Mouse (Mus musculus) stomach, embryonic 15.5 days (tissue): ENCODE data around the gene Adamts16. TPM values are rescaled to one million over a fixed set of nuclear protein-coding genes. Genes with fewer than 3 reads are reported as not detected.

ENCODE experiments used
- ATAC-seq: fragments of 200-750 bp; cut with Nextera tagmentation; 2 replicates; pipeline ENCODE4 v1.8.0; 2017; ENCODE audit warnings: low read depth, moderate number of reproducible peaks, moderate TSS enrichment; ENCODE audit not compliant: insufficient read depth, low FRiP score
- H3K27ac ChIP-seq: fragments of 300-500 bp; sonication (generic); 2 replicates; pipeline ENCODE4 v1.5.1; 2015; ENCODE audit warnings: mild to moderate bottlenecking, inconsistent platforms
- H3K27me3 ChIP-seq: fragments of 300-500 bp; sonication (generic); replicated peaks from 2 replicates; pipeline ENCODE4 v1.6.1; 2015; ENCODE audit warnings: inconsistent platforms
- H3K36me3 ChIP-seq: fragments of 300-500 bp; sonication (generic); 2 replicates; pipeline ENCODE4 v1.6.1; 2015; ENCODE audit warnings: inconsistent platforms
- H3K4me1 ChIP-seq: fragments of 300-500 bp; sonication (generic); 2 replicates; pipeline ENCODE4 v1.6.1; 2015; ENCODE audit warnings: inconsistent platforms
- H3K4me2 ChIP-seq: fragments of 300-500 bp; sonication (generic); 2 replicates; pipeline ENCODE4 v1.6.1; 2015; ENCODE audit warnings: mild to moderate bottlenecking, inconsistent platforms
- H3K4me3 ChIP-seq: fragments of 300-500 bp; sonication (generic); replicated peaks from 2 replicates; pipeline ENCODE4 v1.5.1; 2015; ENCODE audit warnings: inconsistent platforms
- H3K9ac ChIP-seq: fragments of 300-500 bp; sonication (generic); 2 replicates; pipeline ENCODE4 v1.6.1; 2015; ENCODE audit warnings: inconsistent platforms
- H3K9me3 ChIP-seq: fragments of 300-500 bp; sonication (generic); 2 replicates; pipeline ENCODE4 v1.6.1; 2016; ENCODE audit warnings: inconsistent platforms
- WGBS: fragments of 180-500 bp; shearing (Covaris S2); methylation state at CpG from one replicate; pipeline ENCODE4 v1.1.7; 2015; 5-methylcytosine and 5-hydroxymethylcytosine counted together
- polyA plus RNA-seq: library from polyadenylated mRNA; unstranded; fragments of >200 nt; fragmentation: Nextera tagmentation; extraction: Ambion mirVana; gene quantifications from 2 replicates; pipeline ENCODE4 v1.2.1, GENCODE M21; 2015

Adamts16 gene
- polyA plus RNA-seq, 1 experiment from 2014 or later: 2.6 TPM

- no peak overlapping the region for H3K4me3 ChIP-seq
- no peak overlapping the region; the same call in 1 of the 2 replicates for H3K27ac ChIP-seq
- H3K9me3 ChIP-seq: no peaks in the 10 kb centered on the region
- 83% methylated on average over 11 of the region's 11 CpGs for WGBS
- no peaks in the 10 kb centered on the region for H3K4me1 ChIP-seq
- no peak overlapping the region for H3K4me2 ChIP-seq
- H3K9ac ChIP-seq: no peak overlapping the region
- no peaks in the 10 kb centered on the region for H3K27me3 ChIP-seq
- H3K36me3 ChIP-seq: no peaks in the 10 kb centered on the region
- peak; percentile 90 for ATAC-seq
Observed at GRCm38 (mm10) chr13:70866971-70867625, 25.5 kb upstream of the Adamts16 start.

GRCm38 (mm10) chr13:70865867-70866266 is 24.3 kb upstream of the Adamts16 start:
- Histone ChIP-seq H3K27ac (no peak overlapping the region), H3K9me3 (no peaks in the 10 kb centered on the region), H3K27me3 (no peaks in the 10 kb centered on the region), H3K4me3 (no peak overlapping the region), H3K4me2 (no peak overlapping the region), H3K36me3 (no peaks in the 10 kb centered on the region), H3K4me1 (no peaks in the 10 kb centered on the region), H3K9ac (no peak overlapping the region)
- 83% methylated on average over 5 of the region's 5 CpGs for WGBS
- ATAC-seq: no peak

- no peaks in the 10 kb centered on the region for H3K27me3 ChIP-seq
- H3K9me3 ChIP-seq: no peaks in the 10 kb centered on the region
- no peak overlapping the region for H3K4me2 ChIP-seq
- 46% methylated on average over 8 of the region's 8 CpGs for WGBS
- H3K4me3 ChIP-seq: no peak overlapping the region
- no peak overlapping the region for H3K9ac ChIP-seq
- no peak overlapping the region for H3K27ac ChIP-seq
- ATAC-seq: no peak
- no peaks in the 10 kb centered on the region for H3K36me3 ChIP-seq
- H3K4me1 ChIP-seq: no peaks in the 10 kb centered on the region
Observed at GRCm38 (mm10) chr13:70862162-70862908, 20.7 kb upstream of the Adamts16 start.

GRCm38 (mm10) chr13:70853601-70854000 is 12.0 kb upstream of the Adamts16 start:
- Histone ChIP-seq H3K4me3 (no peak overlapping the region), H3K4me2 (no peak overlapping the region), H3K4me1 (no peaks in the 10 kb centered on the region), H3K27me3 (no peaks in the 10 kb centered on the region), H3K36me3 (no peaks in the 10 kb centered on the region), H3K27ac (no peak overlapping the region), H3K9ac (no peak overlapping the region), H3K9me3 (no peaks in the 10 kb centered on the region)
- ATAC-seq: no peak; the same call in 1 of the 2 replicates

GRCm38 (mm10) chr13:70846933-70847332 is 5.3 kb upstream of the Adamts16 start:
- Histone ChIP-seq H3K36me3 (no peaks in the 10 kb centered on the region), H3K4me3 (no peak overlapping the region), H3K9ac (no peak overlapping the region), H3K9me3 (no peaks in the 10 kb centered on the region), H3K4me1 (no peaks in the 10 kb centered on the region), H3K4me2 (no peak overlapping the region), H3K27ac (no peak overlapping the region), H3K27me3 (0 out of 2 replicates have a peak, but pooled peaks cover 5% of the 10 kb centered on the region)
- no peak for ATAC-seq
- WGBS: 41% methylated on average over 2 of the region's 2 CpGs

- no peak overlapping the region for H3K4me2 ChIP-seq
- peaks cover 18% of the 10 kb centered on the region for H3K27me3 ChIP-seq
- no peak for ATAC-seq
- no peak overlapping the region for H3K4me3 ChIP-seq
- H3K4me1 ChIP-seq: 0 out of 2 replicates have a peak, but pooled peaks cover 3% of the 10 kb centered on the region
- WGBS: 80% methylated on average over 7 of the region's 7 CpGs
- no peak overlapping the region for H3K9ac ChIP-seq
- H3K36me3 ChIP-seq: no peaks in the 10 kb centered on the region
- no peaks in the 10 kb centered on the region for H3K9me3 ChIP-seq
- H3K27ac ChIP-seq: no peak overlapping the region
Observed at GRCm38 (mm10) chr13:70845526-70845925, 3.9 kb upstream of the Adamts16 start.

GRCm38 (mm10) chr13:70842126-70842525 is 515 bp upstream of the Adamts16 start:
- ATAC-seq: no peak
- 50% methylated on average over 4 of the region's 4 CpGs for whole genome bisulfite sequencing
- H3K4me1 ChIP-seq: 0 out of 2 replicates have a peak, but pooled peaks cover 3% of the 10 kb centered on the region
- H3K9me3 ChIP-seq: no peaks in the 10 kb centered on the region
- 0 out of 2 replicates have a peak overlapping the region, but pooled peaks have one; percentile 64 for H3K4me2 ChIP-seq
- H3K27ac ChIP-seq: no peak overlapping the region
- H3K9ac ChIP-seq: no peak overlapping the region
- peaks cover 21% of the 10 kb centered on the region for H3K27me3 ChIP-seq
- H3K36me3 ChIP-seq: no peaks in the 10 kb centered on the region
- H3K4me3 ChIP-seq: no peak overlapping the region

- Histone ChIP-seq H3K4me2 (no peak overlapping the region), H3K27ac (no peak overlapping the region), H3K4me1 (0 out of 2 replicates have a peak, but pooled peaks cover 3% of the 10 kb centered on the region), H3K4me3 (no peak overlapping the region), H3K27me3 (peaks cover 21% of the 10 kb centered on the region), H3K9me3 (no peaks in the 10 kb centered on the region), H3K36me3 (no peaks in the 10 kb centered on the region), H3K9ac (no peak overlapping the region)
- ATAC-seq: peak; percentile 51; the same call in 1 of the 2 replicates
- WGBS: 9% methylated on average over 6 of the region's 6 CpGs
Observed at GRCm38 (mm10) chr13:70840161-70840560, 1.4 kb downstream of the Adamts16 start.

GRCm38 (mm10) chr13:70837571-70837970 is 4.0 kb downstream of the Adamts16 start:
- H3K4me2 ChIP-seq: no peak overlapping the region
- H3K4me3 ChIP-seq: no peak overlapping the region
- H3K36me3 ChIP-seq: no peaks in the 10 kb centered on the region
- peaks cover 18% of the 10 kb centered on the region for H3K27me3 ChIP-seq
- H3K9me3 ChIP-seq: no peaks in the 10 kb centered on the region
- H3K9ac ChIP-seq: no peak overlapping the region
- H3K4me1 ChIP-seq: 0 out of 2 replicates have a peak, but pooled peaks cover 3% of the 10 kb centered on the region
- no peak for ATAC-seq
- no peak overlapping the region for H3K27ac ChIP-seq
- WGBS: 75% methylated on average over 5 of the region's 5 CpGs

- WGBS: 51% methylated on average over 7 of the region's 7 CpGs
- H3K9ac ChIP-seq: no peak overlapping the region
- no peak overlapping the region for H3K4me3 ChIP-seq
- H3K4me1 ChIP-seq: no peaks in the 10 kb centered on the region
- H3K27ac ChIP-seq: no peak overlapping the region
- ATAC-seq: no peak
- H3K9me3 ChIP-seq: no peaks in the 10 kb centered on the region
- peaks cover 9% of the 10 kb centered on the region for H3K27me3 ChIP-seq
- no peaks in the 10 kb centered on the region for H3K36me3 ChIP-seq
- H3K4me2 ChIP-seq: no peak overlapping the region
Observed at GRCm38 (mm10) chr13:70836246-70836645, 5.4 kb downstream of the Adamts16 start.

- no peak overlapping the region for H3K27ac ChIP-seq
- no peaks in the 10 kb centered on the region for H3K36me3 ChIP-seq
- no peak for ATAC-seq
- H3K9me3 ChIP-seq: no peaks in the 10 kb centered on the region
- H3K4me1 ChIP-seq: no peaks in the 10 kb centered on the region
- WGBS: 84% methylated on average over 6 of the region's 6 CpGs
- H3K9ac ChIP-seq: no peak overlapping the region
- H3K4me3 ChIP-seq: no peak overlapping the region
- no peak overlapping the region for H3K4me2 ChIP-seq
- no peaks in the 10 kb centered on the region for H3K27me3 ChIP-seq
Observed at GRCm38 (mm10) chr13:70832593-70833138, 8.9 kb downstream of the Adamts16 start.

- no peaks in the 10 kb centered on the region for H3K36me3 ChIP-seq
- WGBS: 50% methylated on average over 4 of the region's 4 CpGs
- H3K27ac ChIP-seq: no peak overlapping the region
- no peaks in the 10 kb centered on the region for H3K27me3 ChIP-seq
- no peaks in the 10 kb centered on the region for H3K4me1 ChIP-seq
- ATAC-seq: no peak
- no peak overlapping the region for H3K9ac ChIP-seq
- no peak overlapping the region for H3K4me3 ChIP-seq
- no peak overlapping the region for H3K4me2 ChIP-seq
- no peaks in the 10 kb centered on the region for H3K9me3 ChIP-seq
Observed at GRCm38 (mm10) chr13:70831041-70831440, 10.6 kb downstream of the Adamts16 start.
